Mouse (Mus musculus): Measurements from ENCODE around the gene Sh2d3c. TPM values are rescaled to one million over a fixed set of nuclear protein-coding genes. Genes with fewer than 3 reads are reported as not detected.

Sh2d3c gene
- polyA plus RNA-seq, 1 experiment from 2014 or later, result 41.1 TPM

DNA sequence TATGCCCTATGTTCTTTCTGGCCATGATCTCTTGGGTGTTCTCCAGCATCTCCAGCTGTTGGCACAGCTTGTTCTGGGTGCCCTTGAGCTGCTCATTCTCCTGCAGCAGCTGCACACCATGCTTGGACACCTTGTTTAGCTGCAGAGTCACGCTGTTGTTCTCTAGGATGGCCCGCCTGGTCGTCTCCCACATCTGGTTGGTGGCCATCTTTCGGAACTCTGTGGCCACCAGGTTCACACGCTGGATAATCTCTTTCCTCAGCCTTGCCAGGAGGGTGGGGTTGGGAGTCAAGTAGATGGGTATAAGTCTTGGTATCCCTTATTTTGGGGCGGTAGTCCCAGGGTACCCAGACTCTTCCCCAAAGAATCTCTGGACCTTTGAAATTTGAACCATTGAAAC lies 58.9 kb downstream of the Sh2d3c start:
- Histone ChIP-seq H3K9ac (replicated peaks) (no peak overlapping the region), H3K4me2 (replicated peaks) (no peak overlapping the region), H3K36me3 (no peaks in the 10 kb centered on the region), H3K27ac (replicated peaks) (no peak overlapping the region), H3K4me3 (no peak overlapping the region), H3K27me3 (peaks cover 17% of the 10 kb centered on the region; the same call in 1 of the 2 replicates), H3K9me3 (no peaks in the 10 kb centered on the region), H3K4me1 (peaks cover 22% of the 10 kb centered on the region)
- ATAC-seq (ENCODE audit: low FRiP score, low read depth), result no peak
- WGBS, result 87% methylated on average over 6 of the region's 6 CpGs

DNA sequence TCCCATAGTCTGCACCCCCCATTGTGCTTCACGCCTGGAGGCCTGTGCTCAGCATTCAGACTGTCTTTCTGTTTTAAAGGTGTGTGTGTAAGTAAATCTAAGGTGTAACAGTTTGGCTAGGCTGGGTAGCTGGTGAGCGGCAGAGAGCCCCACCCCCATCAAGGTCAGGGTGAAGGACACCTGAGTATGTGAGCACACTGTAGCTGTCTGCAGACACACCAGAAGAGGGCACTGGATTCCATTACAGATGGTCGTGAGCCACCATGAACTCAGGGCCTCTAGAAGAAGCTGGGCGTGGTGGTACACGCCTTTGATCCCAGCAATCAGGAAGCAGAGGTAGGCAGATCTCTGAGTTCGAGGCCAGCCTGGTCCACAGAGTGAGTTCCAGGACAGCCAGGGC lies 60.9 kb downstream of the Sh2d3c start:
- no peak for ATAC-seq (ENCODE audit: low FRiP score, low read depth)
- H3K27me3 ChIP-seq, result 0 out of 2 replicates have a peak, but pooled peaks cover 10% of the 10 kb centered on the region
- no peaks in the 10 kb centered on the region for H3K9me3 ChIP-seq
- no peaks in the 10 kb centered on the region for H3K36me3 ChIP-seq
- H3K4me1 ChIP-seq, result 0 out of 2 replicates have a peak, but pooled peaks cover 7% of the 10 kb centered on the region
- H3K4me3 ChIP-seq, result no peak overlapping the region
- no peak overlapping the region for H3K4me2 ChIP-seq (replicated peaks)
- no peak overlapping the region for H3K9ac ChIP-seq (replicated peaks)
- 79% methylated on average over 6 of the region's 6 CpGs for WGBS
- no peak overlapping the region for H3K27ac ChIP-seq (replicated peaks)

DNA sequence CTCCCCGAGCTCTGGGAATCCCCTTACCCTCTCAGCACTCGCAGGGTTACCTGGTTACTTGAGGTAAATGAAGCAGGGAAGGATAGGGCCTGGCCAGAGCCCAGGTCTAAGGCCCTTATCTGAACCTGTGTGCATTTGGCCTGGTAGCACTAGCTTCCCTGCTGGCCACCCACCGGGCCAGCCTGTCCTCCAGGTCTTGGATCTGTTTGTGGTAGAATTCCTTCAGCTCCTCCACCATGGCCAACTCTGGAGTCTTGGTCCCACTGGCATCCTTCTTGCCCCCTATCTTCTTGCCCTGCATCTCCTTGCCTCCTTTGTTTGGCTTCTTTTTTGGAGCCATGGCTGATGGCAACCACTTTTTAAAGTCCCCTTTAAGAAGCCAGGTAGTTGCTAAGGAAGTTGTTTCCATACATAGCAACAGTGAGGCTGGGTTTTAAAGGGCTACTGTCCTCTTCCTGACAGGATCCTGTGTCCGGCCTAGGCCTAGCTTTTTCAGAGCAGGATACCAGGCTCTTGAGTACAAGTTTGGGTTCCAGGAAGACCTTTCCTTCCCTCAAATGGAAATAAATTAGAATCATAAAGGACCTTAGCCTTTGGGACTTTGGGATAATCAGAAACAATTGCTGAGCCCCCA lies 63.3 kb downstream of the Sh2d3c start, which contains the start of gene Cfap157:
Gene Cfap157 (minus strand): TSS at position 381 of the 634 bp plus-strand sequence.
- H3K9me3 ChIP-seq, result no peaks in the 10 kb centered on the region
- H3K27me3 ChIP-seq, result no peaks in the 10 kb centered on the region
- no peak for ATAC-seq (ENCODE audit: low FRiP score, low read depth)
- H3K36me3 ChIP-seq, result no peaks in the 10 kb centered on the region
- no peak within 1 kb of the TSS for H3K4me3 ChIP-seq
- H3K9ac ChIP-seq (replicated peaks), result no peak within 1 kb of the TSS
- WGBS, result 67% methylated on average over 4 of the region's 4 CpGs
- 0 out of 2 replicates have a peak, but pooled peaks cover 6% of the 10 kb centered on the region for H3K4me1 ChIP-seq
- H3K27ac ChIP-seq (replicated peaks), result no peak within 1 kb of the TSS
- H3K4me2 ChIP-seq (replicated peaks), result no peak within 1 kb of the TSS

DNA sequence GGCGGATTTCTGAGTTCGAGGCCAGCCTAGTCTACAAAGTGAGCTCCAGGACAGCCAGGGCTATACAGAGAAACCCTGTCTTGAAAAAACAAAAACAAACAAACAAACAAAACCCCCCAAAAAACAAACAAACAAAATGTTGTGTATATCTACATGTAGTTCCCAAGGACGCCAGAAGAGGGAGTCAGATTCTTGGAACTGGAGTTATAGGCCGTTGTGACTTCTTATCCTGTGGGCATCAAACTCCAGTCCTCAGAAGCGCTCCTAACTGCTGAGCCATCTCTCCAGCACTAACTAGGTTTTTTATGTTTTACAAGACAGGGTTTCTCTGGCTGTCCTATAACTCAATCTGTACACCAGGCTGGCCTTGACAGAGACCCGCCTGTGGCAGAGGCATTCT lies 66.3 kb downstream of the Sh2d3c start:
- Histone ChIP-seq H3K36me3 (peaks cover 12% of the 10 kb centered on the region; the same call in 1 of the 2 replicates), H3K4me2 (replicated peaks) (no peak overlapping the region), H3K27ac (replicated peaks) (no peak overlapping the region), H3K27me3 (no peaks in the 10 kb centered on the region), H3K4me1 (0 out of 2 replicates have a peak, but pooled peaks cover 3% of the 10 kb centered on the region), H3K4me3 (no peak overlapping the region), H3K9me3 (no peaks in the 10 kb centered on the region), H3K9ac (replicated peaks) (no peak overlapping the region)
- 66% methylated on average over 6 of the region's 6 CpGs for WGBS
- no peak for ATAC-seq (ENCODE audit: low FRiP score, low read depth)

GRCm38 (mm10) chr2:32788581-32788980 lies 67.7 kb downstream of the Sh2d3c start:
- Histone ChIP-seq H3K9ac (replicated peaks) (no peak overlapping the region), H3K4me1 (0 out of 2 replicates have a peak, but pooled peaks cover 3% of the 10 kb centered on the region), H3K27me3 (no peaks in the 10 kb centered on the region), H3K4me3 (no peak overlapping the region), H3K9me3 (no peaks in the 10 kb centered on the region), H3K4me2 (replicated peaks) (no peak overlapping the region), H3K36me3 (peaks cover 21% of the 10 kb centered on the region; the same call in 1 of the 2 replicates), H3K27ac (replicated peaks) (no peak overlapping the region)
- 69% methylated on average over 2 of the region's 2 CpGs for WGBS
- no peak for ATAC-seq (ENCODE audit: low FRiP score, low read depth)

DNA sequence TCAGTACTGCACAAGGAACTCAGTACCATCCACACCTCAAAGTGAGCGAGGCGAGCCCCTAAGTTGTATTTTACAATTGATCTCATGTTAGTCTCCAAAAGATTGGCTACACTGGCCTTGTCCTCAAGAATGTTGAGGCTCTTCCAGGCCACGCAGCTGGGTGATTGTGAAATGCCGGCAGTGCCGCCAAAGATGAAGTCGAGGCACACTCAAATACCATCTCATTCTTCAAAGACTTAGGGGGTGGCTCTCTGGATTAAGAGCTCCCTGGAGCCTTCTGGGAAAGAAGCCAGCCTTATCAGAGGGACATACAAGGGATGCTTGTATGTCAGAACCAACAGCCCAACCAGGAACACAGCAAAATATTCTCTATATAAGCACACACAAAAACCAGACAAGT lies 70.4 kb downstream of the Sh2d3c start:
- Histone ChIP-seq H3K4me3 (no peak overlapping the region), H3K4me1 (no peaks in the 10 kb centered on the region), H3K27me3 (no peaks in the 10 kb centered on the region), H3K27ac (replicated peaks) (no peak overlapping the region), H3K36me3 (peaks cover 47% of the 10 kb centered on the region), H3K9ac (replicated peaks) (no peak overlapping the region), H3K9me3 (no peaks in the 10 kb centered on the region), H3K4me2 (replicated peaks) (no peak overlapping the region)
- no peak for ATAC-seq (ENCODE audit: low FRiP score, low read depth)
- 83% methylated on average over 6 of the region's 6 CpGs for WGBS

DNA sequence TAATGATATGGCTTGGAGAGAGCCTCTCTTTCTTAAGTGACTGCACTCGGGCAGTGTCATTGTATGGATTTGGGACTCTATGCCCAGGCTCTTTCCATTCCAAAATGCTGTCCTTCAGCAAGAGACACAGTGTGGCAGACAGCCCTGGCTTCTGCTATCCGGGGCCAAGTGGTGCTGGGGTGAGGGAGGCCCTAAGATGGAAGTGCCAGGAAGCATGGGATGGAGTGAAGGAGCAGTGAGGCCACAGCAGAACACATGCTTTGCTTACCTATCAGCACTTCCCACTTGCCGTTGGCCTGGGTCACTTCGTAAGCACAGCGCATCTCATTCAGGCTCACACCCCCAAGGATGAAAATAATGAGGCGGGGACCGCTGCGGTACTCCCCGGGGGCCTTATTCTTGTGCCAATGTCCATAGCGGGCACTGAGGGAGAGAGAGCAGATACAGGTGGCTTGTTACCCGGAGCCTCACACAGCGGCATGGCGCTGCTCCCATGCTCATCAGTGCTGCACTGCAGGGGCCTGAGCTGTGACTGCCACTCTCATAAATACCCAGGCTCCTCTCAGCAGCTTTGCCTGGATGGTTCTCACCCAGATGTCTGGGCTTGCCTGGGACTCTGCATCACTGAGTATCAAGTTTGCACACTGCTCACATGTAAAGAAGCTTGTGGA lies 75.0 kb downstream of the Sh2d3c start:
- H3K36me3 ChIP-seq, result peaks cover 86% of the 10 kb centered on the region
- ATAC-seq (ENCODE audit: low FRiP score, low read depth), result no peak
- H3K4me3 ChIP-seq, result no peak overlapping the region
- H3K4me2 ChIP-seq (replicated peaks), result no peak overlapping the region
- no peaks in the 10 kb centered on the region for H3K27me3 ChIP-seq
- no peak overlapping the region for H3K27ac ChIP-seq (replicated peaks)
- no peaks in the 10 kb centered on the region for H3K4me1 ChIP-seq
- 87% methylated on average over 13 of the region's 13 CpGs for WGBS
- no peaks in the 10 kb centered on the region for H3K9me3 ChIP-seq
- H3K9ac ChIP-seq (replicated peaks), result no peak overlapping the region

- Histone ChIP-seq H3K27me3 (no peaks in the 10 kb centered on the region), H3K9ac (replicated peaks) (no peak overlapping the region), H3K4me3 (no peak overlapping the region), H3K4me1 (no peaks in the 10 kb centered on the region), H3K36me3 (peaks cover 93% of the 10 kb centered on the region), H3K4me2 (replicated peaks) (no peak overlapping the region), H3K27ac (replicated peaks) (no peak overlapping the region), H3K9me3 (no peaks in the 10 kb centered on the region)
- no peak for ATAC-seq (ENCODE audit: low FRiP score, low read depth)
- WGBS, result 77% methylated on average over 10 of the region's 10 CpGs
Observed at GRCm38 (mm10) chr2:32798251-32798962, 77.6 kb downstream of the Sh2d3c start.

MicroRNAs within 50 kb of the gene (microRNA counts, 519-probe panel; counts per million panel counts)
- microRNA mmu-miR-2861, result not detected

Small RNA genes lying within 50 kb of the gene (microRNA-seq; reads per million reads assigned to microRNA genes)
- gene Gm47291, result not detected
- not detected for gene Mir2861
- gene Mir3960, result not detected
- gene Mir8093, result not detected

Other genes with a start within 250 kb of the Sh2d3c start
- 9.4 and 10.1 TPM in 2 replicates for gene Fam102a, start 185.7 kb upstream of the Sh2d3c start, polyA plus RNA-seq (2016; fragmentation: Nextera tagmentation; extraction: Ambion mirVana)
- gene Dpm2, start 150.2 kb upstream of the Sh2d3c start, polyA plus RNA-seq (2016; fragmentation: Nextera tagmentation; extraction: Ambion mirVana), result 109 and 121 TPM in 2 replicates
- 2.7 and 3.1 TPM in 2 replicates for gene Pip5kl1, start 146.3 kb upstream of the Sh2d3c start, polyA plus RNA-seq (2016; fragmentation: Nextera tagmentation; extraction: Ambion mirVana)
- gene 9430097D07Rik, start 145.4 kb upstream of the Sh2d3c start, polyA plus RNA-seq (2016; fragmentation: Nextera tagmentation; extraction: Ambion mirVana), result 0.16 and 0.56 TPM in 2 replicates
- 16.1 and 17.9 TPM in 2 replicates for gene St6galnac4, start 134.0 kb upstream of the Sh2d3c start, polyA plus RNA-seq (2016; fragmentation: Nextera tagmentation; extraction: Ambion mirVana)
- gene St6galnac6, start 121.3 kb upstream of the Sh2d3c start, polyA plus RNA-seq (2016; fragmentation: Nextera tagmentation; extraction: Ambion mirVana), result 10.6 and 11.2 TPM in 2 replicates
- 31.6 and 34.7 TPM in 2 replicates for gene Ak1, start 99.3 kb upstream of the Sh2d3c start, polyA plus RNA-seq (2016; fragmentation: Nextera tagmentation; extraction: Ambion mirVana)
- gene Eng, start 74.5 kb upstream of the Sh2d3c start, polyA plus RNA-seq (2016; fragmentation: Nextera tagmentation; extraction: Ambion mirVana), result 27.7 and 29.5 TPM in 2 replicates
- gene Fpgs, start 16.9 kb upstream of the Sh2d3c start, polyA plus RNA-seq (2016; fragmentation: Nextera tagmentation; extraction: Ambion mirVana), result 17.9 and 19.1 TPM in 2 replicates
- gene Cdk9, start 8.0 kb upstream of the Sh2d3c start, polyA plus RNA-seq (2016; fragmentation: Nextera tagmentation; extraction: Ambion mirVana), result 99.3 and 103 TPM in 2 replicates
- gene 6330409D20Rik, start 20.0 kb downstream of the Sh2d3c start, polyA plus RNA-seq (2016; fragmentation: Nextera tagmentation; extraction: Ambion mirVana), result 2.8 and 3.5 TPM in 2 replicates
- gene Tor2a, start 36.2 kb downstream of the Sh2d3c start, polyA plus RNA-seq (2016; fragmentation: Nextera tagmentation; extraction: Ambion mirVana), result 50.2 and 53.4 TPM in 2 replicates
- 0.20 and 0.43 TPM in 2 replicates for gene Ttc16, start 54.6 kb downstream of the Sh2d3c start, polyA plus RNA-seq (2016; fragmentation: Nextera tagmentation; extraction: Ambion mirVana)
- 2.6 and 4.6 TPM in 2 replicates for gene Ptrh1, start 54.7 kb downstream of the Sh2d3c start, polyA plus RNA-seq (2016; fragmentation: Nextera tagmentation; extraction: Ambion mirVana)
- gene Cfap157, start 63.4 kb downstream of the Sh2d3c start, polyA plus RNA-seq (2016; fragmentation: Nextera tagmentation; extraction: Ambion mirVana), result 0.64 and 1.3 TPM in 2 replicates
- 80.3 and 83.2 TPM in 2 replicates for gene Stxbp1, start 126.2 kb downstream of the Sh2d3c start, polyA plus RNA-seq (2016; fragmentation: Nextera tagmentation; extraction: Ambion mirVana)
- 27.0 and 29.1 TPM in 2 replicates for gene Fam129b, start 155.1 kb downstream of the Sh2d3c start, polyA plus RNA-seq (2016; fragmentation: Nextera tagmentation; extraction: Ambion mirVana)
- 108 and 111 TPM in 2 replicates for gene Rpl12, start 240.5 kb downstream of the Sh2d3c start, polyA plus RNA-seq (2016; fragmentation: Nextera tagmentation; extraction: Ambion mirVana)
- 16.2 and 21.1 TPM in 2 replicates for gene Lrsam1, start 240.6 kb downstream of the Sh2d3c start, polyA plus RNA-seq (2016; fragmentation: Nextera tagmentation; extraction: Ambion mirVana)